Mouse (Mus musculus): ENCODE results near the gene Cse1l.

Gene Cse1l

GRCm38 (mm10) chr2:166974177-166974872 lies 68.5 kb downstream of the Cse1l start:
- no peak for DNase-seq (ENCODE audit: low spot score)

GRCm38 (mm10) chr2:166976356-166976755 lies 70.5 kb downstream of the Cse1l start:
- DNase-seq (ENCODE audit: low spot score), result no peak

GRCm38 (mm10) chr2:166977490-166977889 lies 71.7 kb downstream of the Cse1l start:
- no peak for DNase-seq (ENCODE audit: low spot score)

GRCm38 (mm10) chr2:166980161-166980560 lies 74.3 kb downstream of the Cse1l start:
- no peak for DNase-seq (ENCODE audit: low spot score)

GRCm38 (mm10) chr2:166983351-166983894 lies 77.6 kb downstream of the Cse1l start:
- no peak for DNase-seq (ENCODE audit: low spot score)

GRCm38 (mm10) chr2:166990861-166991260 lies 85.0 kb downstream of the Cse1l start:
- DNase-seq (ENCODE audit: low spot score), result no peak

- no peak for DNase-seq (ENCODE audit: low spot score)
These were observed 86.1 kb downstream of the Cse1l start for GRCm38 (mm10) chr2:166991945-166992344.

GRCm38 (mm10) chr2:166995021-166995795 lies 89.4 kb downstream of the Cse1l start:
- DNase-seq (ENCODE audit: low spot score), result no peak

All from layer of hippocampus, adult 9-10 months (tissue).